Mouse (Mus musculus) heart, postnatal 0 days (tissue): Measurements from ENCODE around the gene Phgr1. TPM values are rescaled to one million over a fixed set of nuclear protein-coding genes. Genes with fewer than 3 reads are reported as not detected.

Experiments
- ATAC-seq: fragments of 200-750 bp; cut with Nextera tagmentation; 2 replicates; pipeline ENCODE4 v1.8.0; 2017; ENCODE audit warnings: low read depth, moderate number of reproducible peaks, moderate library complexity; ENCODE audit not compliant: insufficient read depth
- DNase-seq: peaks from one replicate; pipeline ENCODE4 v3.0.0-alpha.2; 2016; ENCODE audit warnings: low spot score
- H3K27ac ChIP-seq: fragments of 300-500 bp; sonication (generic); 2 replicates; pipeline ENCODE4 v1.5.1; 2014; ENCODE audit warnings: low read depth, mild to moderate bottlenecking
- H3K27me3 ChIP-seq: fragments of 300-500 bp; sonication (generic); 2 replicates; pipeline ENCODE4 v1.6.1; 2014; ENCODE audit warnings: low read length, mixed read lengths; ENCODE audit not compliant: control insufficient read depth, insufficient read depth
- H3K36me3 ChIP-seq: fragments of 300-500 bp; sonication (generic); replicated peaks from 2 replicates; pipeline ENCODE4 v1.6.1; 2014; ENCODE audit warnings: low read length, mixed read lengths; ENCODE audit not compliant: control insufficient read depth, insufficient read depth
- H3K4me1 ChIP-seq: fragments of 300-500 bp; sonication (generic); 2 replicates; pipeline ENCODE4 v1.6.1; 2014; ENCODE audit warnings: antibody characterized with exemption; ENCODE audit not compliant: control insufficient read depth, insufficient read depth
- H3K4me2 ChIP-seq: fragments of 300-500 bp; sonication (generic); 2 replicates; pipeline ENCODE4 v1.6.1; 2014; ENCODE audit warnings: low read depth, mild to moderate bottlenecking, low read length, moderate library complexity
- H3K4me3 ChIP-seq: fragments of 300-500 bp; sonication (generic); 2 replicates; pipeline ENCODE4 v1.5.1; 2014; ENCODE audit warnings: low read depth, low read length
- H3K9ac ChIP-seq: fragments of 300-500 bp; sonication (generic); replicated peaks from 2 replicates; pipeline ENCODE4 v1.6.1; 2014; ENCODE audit warnings: low read depth, low read length, mixed read lengths
- H3K9me3 ChIP-seq: fragments of 300-500 bp; sonication (generic); replicated peaks from 2 replicates; pipeline ENCODE4 v1.6.1; 2016; ENCODE audit warnings: low read length; ENCODE audit not compliant: control insufficient read depth
- CTCF ChIP-seq: IDR thresholded peaks from 2 replicates; pipeline ENCODE4 v1.5.1; 2016; ENCODE audit warnings: antibody characterized with exemption, control low read depth, low read depth
- EP300 ChIP-seq: IDR thresholded peaks from 2 replicates; pipeline ENCODE4 v1.6.1; 2016; ENCODE audit warnings: antibody characterized with exemption, low read depth
- WGBS: fragments of 180-500 bp; shearing (Covaris S2); extraction: QIAGEN DNeasy Blood & Tissue Kit; methylation state at CpG from one replicate; pipeline ENCODE4 v1.1.7; 2014; 5-methylcytosine and 5-hydroxymethylcytosine counted together
- polyA plus RNA-seq: library from polyadenylated mRNA; unstranded; fragments of >200 nt; fragmentation: Nextera tagmentation; extraction: Ambion mirVana; gene quantifications from 2 replicates; pipeline ENCODE4 v1.2.1, GENCODE M21; 2015
- total RNA-seq: library from RNA; depleted of rRNA; stranded (reverse); fragments of >200 nt; gene quantifications from 2 replicates; pipeline ENCODE4 v1.2.3, GENCODE M21; 2014; ENCODE audit warnings: low replicate concordance

The Phgr1 gene
- total and polyA plus RNA-seq, 2 experiments from 2014 or later = not detected

DNA sequence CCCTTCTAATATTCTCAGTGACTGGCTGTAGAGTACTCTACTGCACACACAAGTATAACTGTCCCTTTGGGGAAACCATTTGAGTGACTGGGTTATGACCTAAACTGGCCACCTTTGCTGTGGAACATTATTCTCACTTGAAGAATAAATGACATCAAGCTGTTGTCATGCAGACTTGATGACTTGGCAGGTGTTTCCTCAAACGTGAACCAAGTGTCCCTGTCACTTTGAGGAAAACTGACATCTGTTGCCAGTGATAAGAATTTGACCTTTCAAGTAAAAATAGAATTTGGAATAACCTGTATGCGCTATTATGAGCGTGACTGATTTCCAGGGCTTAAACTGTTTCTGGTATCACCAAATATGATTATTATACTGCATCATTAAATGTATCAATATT lies 32.2 kb upstream of the Phgr1 start:
- Histone ChIP-seq H3K9ac (no peak overlapping the region), H3K27me3 (no peaks in the 10 kb centered on the region), H3K9me3 (no peaks in the 10 kb centered on the region), H3K4me2 (no peak overlapping the region), H3K36me3 (no peaks in the 10 kb centered on the region), H3K4me3 (no peak overlapping the region), H3K4me1 (peaks cover 9% of the 10 kb centered on the region; the same call in 1 of the 2 replicates), H3K27ac (no peak overlapping the region)
- DNase-seq (no peak), ATAC-seq (no peak)
- TF ChIP-seq EP300 (no peak), CTCF (no peak)
- WGBS = 36% methylated on average over 3 of the region's 3 CpGs

DNA sequence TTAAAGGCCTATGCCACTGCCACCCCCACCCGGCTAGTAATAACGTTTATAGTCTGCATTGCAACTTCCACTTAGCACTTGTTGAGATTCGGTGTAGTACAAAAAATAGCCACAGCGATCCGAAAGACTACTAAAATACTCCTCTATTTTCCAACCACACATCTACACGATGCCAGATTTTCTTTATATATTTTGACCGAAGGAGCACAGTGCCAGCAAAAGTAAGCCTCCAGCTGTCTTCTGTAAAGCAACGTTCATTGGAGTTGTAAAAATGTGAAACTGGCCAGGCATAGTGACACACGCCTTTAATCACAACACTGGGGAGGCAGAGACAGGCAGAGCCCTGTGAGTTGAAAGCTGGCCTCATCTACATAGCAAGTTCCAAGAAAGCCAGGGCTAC lies 31.4 kb upstream of the Phgr1 start:
- H3K27me3 ChIP-seq = no peaks in the 10 kb centered on the region
- H3K36me3 ChIP-seq = no peaks in the 10 kb centered on the region
- TF ChIP-seq CTCF (no peak), EP300 (no peak)
- WGBS = 59% methylated on average over 9 of the region's 9 CpGs
- H3K4me1 ChIP-seq = peaks cover 9% of the 10 kb centered on the region; the same call in 1 of the 2 replicates
- H3K9ac ChIP-seq = no peak overlapping the region
- no peak overlapping the region for H3K4me3 ChIP-seq
- DNase-seq = no peak
- H3K9me3 ChIP-seq = no peaks in the 10 kb centered on the region
- H3K27ac ChIP-seq = no peak overlapping the region
- H3K4me2 ChIP-seq = no peak overlapping the region
- ATAC-seq = no peak

DNA sequence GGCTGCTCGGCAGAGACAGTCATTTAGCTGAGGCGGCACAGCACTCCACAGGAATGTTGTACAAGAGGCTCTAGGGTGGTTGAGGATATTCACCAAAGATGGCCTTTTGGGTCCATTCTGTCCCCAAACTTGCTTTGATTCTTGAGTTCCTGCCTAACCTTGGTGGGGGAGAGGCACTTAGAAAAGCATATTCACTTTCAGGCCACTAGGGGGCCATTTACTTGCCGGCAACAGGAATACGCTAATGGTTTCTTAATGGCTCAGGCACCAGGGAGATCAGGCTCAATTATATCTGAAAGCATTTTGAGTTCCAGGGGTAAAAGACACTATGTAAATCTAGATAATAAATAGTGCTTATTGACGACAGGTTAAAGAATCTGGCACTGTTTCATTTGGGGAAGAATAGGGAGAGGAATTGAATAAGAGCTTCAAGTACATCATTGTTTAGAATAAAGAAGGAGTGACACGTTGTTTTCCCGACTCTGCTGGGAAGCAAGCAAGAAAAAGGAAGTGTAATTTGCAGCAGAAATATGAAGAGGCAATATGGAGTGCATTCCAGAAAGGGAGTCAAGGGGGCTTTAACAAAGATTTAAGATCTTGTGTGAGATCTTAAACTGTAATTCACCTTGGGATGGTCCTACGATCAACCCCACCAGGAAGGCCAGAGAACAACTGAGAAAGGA lies 29.2 kb upstream of the Phgr1 start:
- peak; percentile 80 for DNase-seq
- no peak overlapping the region for H3K27ac ChIP-seq
- TF ChIP-seq CTCF = peak; percentile 83
- no peak for TF ChIP-seq EP300

DNA sequence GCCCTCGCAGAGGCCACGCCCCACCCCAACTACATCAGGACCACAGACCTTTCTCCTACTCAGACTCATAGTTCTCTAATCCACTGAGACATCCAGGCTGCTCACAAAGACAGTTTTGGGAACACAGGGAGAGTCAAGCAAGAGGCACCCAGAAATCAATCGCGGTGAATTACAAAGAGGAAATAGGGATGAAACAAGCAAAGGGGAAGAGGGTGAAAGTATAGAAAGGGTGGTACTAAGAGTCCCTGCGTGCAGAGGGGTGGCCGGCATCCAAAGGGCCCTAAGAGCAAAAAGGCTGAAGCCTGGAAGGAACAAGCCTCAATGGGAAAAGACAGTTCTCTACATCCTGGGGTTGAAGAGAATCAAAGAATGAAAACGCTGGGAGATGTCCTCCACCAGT lies 27.9 kb upstream of the Phgr1 start:
- TF ChIP-seq EP300 (no peak), CTCF (no peak)
- Histone ChIP-seq H3K27ac (no peak overlapping the region), H3K9ac (peak overlapping the region; percentile 97; the same call in 1 of the 2 replicates), H3K27me3 (no peaks in the 10 kb centered on the region), H3K36me3 (peaks cover 9% of the 10 kb centered on the region), H3K4me1 (peaks cover 32% of the 10 kb centered on the region; the same call in 1 of the 2 replicates), H3K9me3 (no peaks in the 10 kb centered on the region), H3K4me3 (no peak overlapping the region; the same call in 1 of the 2 replicates), H3K4me2 (peak overlapping the region; percentile 97; the same call in 1 of the 2 replicates)
- ATAC-seq = no peak
- 37% methylated on average over 7 of the region's 7 CpGs for WGBS
- DNase-seq = no peak

More for the DNA sequence above, 29.2 kb upstream of the Phgr1 start:
- Histone ChIP-seq H3K27me3 (no peaks in the 10 kb centered on the region), H3K9ac (no peak overlapping the region), H3K4me2 (no peak overlapping the region), H3K9me3 (no peaks in the 10 kb centered on the region), H3K4me1 (peaks cover 23% of the 10 kb centered on the region; the same call in 1 of the 2 replicates), H3K36me3 (peaks cover 1% of the 10 kb centered on the region; the same call in 1 of the 2 replicates), H3K4me3 (no peak overlapping the region)
- ATAC-seq = no peak
- WGBS = 28% methylated on average over 8 of the region's 8 CpGs

DNA sequence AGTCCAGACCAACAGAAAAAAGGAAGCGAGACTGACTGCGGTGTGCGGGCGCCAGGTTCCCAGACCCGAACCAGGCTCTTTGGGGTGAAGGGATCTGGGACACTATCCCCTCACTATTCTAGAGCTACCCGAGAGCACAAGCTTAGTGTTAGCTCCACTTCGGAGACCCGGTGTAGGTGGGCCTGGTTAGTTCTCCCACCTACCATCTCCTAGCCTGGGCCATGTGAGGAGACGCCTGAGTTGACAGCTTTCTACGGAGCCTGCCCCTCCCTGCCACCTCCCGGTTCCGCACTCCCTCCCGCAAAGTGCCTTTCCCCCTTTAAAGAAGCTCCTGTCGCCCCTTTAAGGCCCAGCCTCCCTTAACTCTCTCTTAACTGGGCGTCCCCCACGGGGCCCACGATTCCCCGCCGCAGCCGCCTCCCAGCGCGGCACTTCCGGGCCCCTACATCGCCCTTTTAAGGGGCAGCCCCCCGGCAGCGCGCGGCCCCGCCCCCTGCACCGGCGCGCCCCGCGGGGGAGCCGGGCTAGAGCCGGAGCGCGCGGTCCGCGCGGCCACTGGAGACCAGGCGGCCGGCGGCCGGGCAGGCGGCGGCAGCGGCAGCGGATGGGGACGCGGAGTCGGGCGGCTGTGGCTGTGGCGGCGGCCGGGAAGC lies 27.2 kb upstream of the Phgr1 start, which contains the start of gene Inafm2:
Inafm2 (plus strand) TSS at position 527 of the 653 bp plus-strand sequence.
- Histone ChIP-seq H3K27me3 (no peaks in the 10 kb centered on the region), H3K9me3 (no peaks in the 10 kb centered on the region), H3K36me3 (peaks cover 9% of the 10 kb centered on the region), H3K9ac (peak within 1 kb of the TSS; percentile 97), H3K4me2 (peak within 1 kb of the TSS; percentile 97), H3K4me3 (peak within 1 kb of the TSS; percentile 93), H3K4me1 (peaks cover 36% of the 10 kb centered on the region), H3K27ac (peak within 1 kb of the TSS; percentile 92)
- DNase-seq = peak; percentile 92
- under 1% methylated on average over 48 of the region's 57 CpGs for WGBS
- no peak; the same call in 1 of the 2 replicates for TF ChIP-seq EP300
- no peak for TF ChIP-seq CTCF
- peak; percentile 89 for ATAC-seq
